Mouse (Mus musculus) hindbrain, embryonic 10.5 days (tissue): Measurements from ENCODE around the gene Emilin1. TPM values are rescaled to one million over a fixed set of nuclear protein-coding genes. Genes with fewer than 3 reads are reported as not detected.
A peak's percentile ranks its signal among the peaks of the same experiment; 100 is the strongest.

ENCODE experiments used
- DNase-seq: peaks from one replicate; pipeline ENCODE4 v3.0.0-alpha.2; 2017; ENCODE audit warnings: low spot score
- H3K27ac ChIP-seq: fragments of 300-500 bp; sonication (generic); 2 replicates; pipeline ENCODE4 v1.5.1; 2016; ENCODE audit warnings: mild to moderate bottlenecking, moderate library complexity
- H3K27me3 ChIP-seq: fragments of 300-500 bp; sonication (generic); 2 replicates; pipeline ENCODE4 v1.6.1; 2016; ENCODE audit warnings: mild to moderate bottlenecking; ENCODE audit not compliant: poor library complexity, insufficient read depth, severe bottlenecking
- H3K36me3 ChIP-seq: fragments of 300-500 bp; sonication (generic); 2 replicates; pipeline ENCODE4 v1.6.1; 2016; ENCODE audit warnings: mild to moderate bottlenecking, moderate library complexity
- H3K4me1 ChIP-seq: fragments of 300-500 bp; sonication (generic); replicated peaks from 2 replicates; pipeline ENCODE4 v1.6.1; 2016; ENCODE audit warnings: mild to moderate bottlenecking
- H3K4me3 ChIP-seq: fragments of 300-500 bp; sonication (generic); 2 replicates; pipeline ENCODE4 v1.5.1; 2016; ENCODE audit warnings: mild to moderate bottlenecking, moderate library complexity
- H3K9me3 ChIP-seq: fragments of 300-500 bp; sonication (generic); 2 replicates; pipeline ENCODE4 v1.6.1; 2016; ENCODE audit warnings: mild to moderate bottlenecking, moderate library complexity
- WGBS: fragments of 180-500 bp; shearing (Covaris S2); methylation state at CpG from one replicate; pipeline ENCODE4 v1.1.7; 2016; 5-methylcytosine and 5-hydroxymethylcytosine counted together
- polyA plus RNA-seq: library from polyadenylated mRNA; unstranded; fragments of >200 nt; fragmentation: Nextera tagmentation; extraction: Ambion mirVana; gene quantifications from 2 replicates; pipeline ENCODE4 v1.2.1, GENCODE M21; 2016

The Emilin1 gene
- polyA plus RNA-seq, 1 experiment from 2014 or later = 87.4 TPM

DNA sequence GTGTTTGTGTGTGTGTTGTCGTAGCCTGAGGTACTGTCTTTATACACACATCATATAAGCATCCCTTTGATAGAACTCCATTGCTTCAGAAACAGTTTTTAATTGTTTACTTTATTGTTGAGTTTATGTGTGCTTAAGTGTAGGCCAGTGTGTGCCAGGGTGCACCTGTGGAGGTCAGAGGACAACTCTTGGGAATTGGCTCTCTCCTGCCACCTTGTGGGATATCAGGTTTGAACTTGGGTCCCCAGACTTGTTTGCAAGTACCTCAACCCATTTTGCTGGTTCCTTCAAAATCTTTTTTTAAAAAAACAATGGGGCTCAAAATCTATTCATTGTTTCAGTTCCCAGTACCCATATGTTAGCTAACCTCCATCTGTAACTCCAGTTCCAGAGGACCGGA, 29.8 kb downstream of the Emilin1 start:
- Histone ChIP-seq H3K9me3 (no peaks in the 10 kb centered on the region), H3K4me1 (peaks cover 8% of the 10 kb centered on the region), H3K36me3 (no peaks in the 10 kb centered on the region), H3K4me3 (no peak overlapping the region), H3K27ac (no peak overlapping the region), H3K27me3 (peaks cover 30% of the 10 kb centered on the region)
- DNase-seq = no peak
- 93% methylated on average over 2 of the region's 2 CpGs for WGBS

DNA sequence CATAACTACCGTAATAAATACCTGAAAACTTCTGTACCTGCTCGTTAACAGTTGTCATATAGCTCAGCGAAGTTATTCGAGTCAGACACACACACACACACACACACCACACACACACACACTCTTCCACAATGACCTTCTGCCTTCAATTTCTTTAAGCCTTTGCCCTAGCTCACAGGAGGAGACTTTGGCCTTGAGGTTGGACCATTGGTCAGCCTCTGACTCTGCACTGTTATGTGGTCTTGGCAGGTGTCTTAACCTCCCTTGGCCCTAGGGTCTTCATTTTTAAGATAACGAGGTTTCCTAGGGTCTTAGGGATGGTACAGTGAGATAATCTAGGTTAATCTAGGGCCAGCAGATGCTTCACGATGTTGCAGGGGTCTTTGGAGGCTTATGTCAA, 31.1 kb downstream of the Emilin1 start:
- H3K9me3 ChIP-seq = no peaks in the 10 kb centered on the region
- H3K36me3 ChIP-seq = no peaks in the 10 kb centered on the region
- 92% methylated on average over 6 of the region's 6 CpGs for WGBS
- no peak overlapping the region for H3K27ac ChIP-seq
- no peak for DNase-seq
- H3K4me3 ChIP-seq = no peak overlapping the region
- peaks cover 14% of the 10 kb centered on the region for H3K4me1 ChIP-seq
- peaks cover 30% of the 10 kb centered on the region for H3K27me3 ChIP-seq

DNA sequence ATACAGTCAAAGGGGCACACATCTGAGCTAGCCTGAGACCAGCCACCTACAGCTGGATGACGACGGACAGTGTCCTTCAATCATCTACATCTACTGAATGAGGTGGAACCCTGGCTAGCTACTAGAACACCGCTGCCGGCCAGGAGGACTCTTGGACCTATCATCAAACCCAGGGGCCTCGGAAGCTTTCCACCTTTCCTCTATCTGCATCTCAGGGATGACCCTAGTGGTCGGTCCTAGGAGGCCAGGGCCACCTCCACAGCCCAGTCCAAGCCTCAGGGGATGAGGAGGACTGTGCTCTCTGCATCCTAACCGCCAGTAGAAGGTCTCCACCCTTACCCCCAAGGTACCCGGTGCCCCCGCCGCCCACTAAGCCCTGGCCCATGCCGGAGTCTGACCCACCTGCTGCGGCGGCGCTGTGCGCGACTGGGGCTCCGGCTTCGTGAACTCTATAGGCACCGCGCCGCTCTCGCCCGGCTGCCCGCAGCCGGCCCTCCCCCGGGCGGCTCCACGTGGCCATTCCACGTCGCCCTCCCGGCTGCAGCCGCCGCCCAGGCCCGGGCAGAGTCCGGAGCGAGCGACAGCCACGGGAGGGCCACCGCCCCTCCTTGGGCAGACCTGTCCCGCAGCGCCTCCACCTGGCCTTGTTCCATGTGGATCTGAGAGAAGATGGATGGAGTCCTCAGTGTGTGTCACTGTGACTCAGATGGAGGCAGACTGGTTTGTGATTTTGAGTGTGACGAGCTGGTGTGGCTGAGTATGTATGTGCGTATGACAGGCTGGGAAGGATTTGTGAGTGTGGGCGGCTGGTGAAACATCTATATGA, 32.0 kb downstream of the Emilin1 start, which contains the start of gene Cgref1:
Gene Cgref1 (minus strand): TSS at position 636 of the 826 bp plus-strand sequence.
- DNase-seq = peak; percentile 53
- Histone ChIP-seq H3K4me3 (peak within 1 kb of the TSS; percentile 65), H3K4me1 (peaks cover 22% of the 10 kb centered on the region), H3K9me3 (no peaks in the 10 kb centered on the region), H3K27ac (peak within 1 kb of the TSS; percentile 82), H3K27me3 (peaks cover 30% of the 10 kb centered on the region), H3K36me3 (no peaks in the 10 kb centered on the region)
- whole genome bisulfite sequencing = 6% methylated on average over 44 of the region's 44 CpGs

DNA sequence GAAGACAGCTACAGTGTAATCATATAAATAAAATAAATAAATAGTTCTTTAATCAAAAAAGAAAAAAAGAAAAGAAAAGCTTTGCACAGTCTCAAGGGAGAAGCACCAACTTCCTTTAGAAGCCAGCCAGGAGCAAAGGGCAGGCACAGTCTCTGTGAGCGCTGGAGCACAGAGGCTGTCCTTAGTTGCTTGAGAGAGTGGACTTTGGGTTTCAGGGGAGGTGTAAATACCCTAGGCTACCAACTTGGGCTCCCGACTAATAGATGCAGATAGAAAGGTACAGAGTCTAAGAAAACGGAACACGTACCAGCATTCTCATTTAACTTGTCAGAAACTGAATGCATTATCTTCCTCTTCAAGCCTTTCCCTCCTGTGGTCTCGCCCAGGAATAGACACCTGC, 35.4 kb downstream of the Emilin1 start:
- no peak overlapping the region for H3K27ac ChIP-seq
- WGBS = 74% methylated on average over 5 of the region's 5 CpGs
- peaks cover 30% of the 10 kb centered on the region for H3K27me3 ChIP-seq
- no peak overlapping the region for H3K4me3 ChIP-seq
- peaks cover 20% of the 10 kb centered on the region for H3K36me3 ChIP-seq
- H3K4me1 ChIP-seq = peaks cover 31% of the 10 kb centered on the region
- DNase-seq = no peak
- H3K9me3 ChIP-seq = no peaks in the 10 kb centered on the region

DNA sequence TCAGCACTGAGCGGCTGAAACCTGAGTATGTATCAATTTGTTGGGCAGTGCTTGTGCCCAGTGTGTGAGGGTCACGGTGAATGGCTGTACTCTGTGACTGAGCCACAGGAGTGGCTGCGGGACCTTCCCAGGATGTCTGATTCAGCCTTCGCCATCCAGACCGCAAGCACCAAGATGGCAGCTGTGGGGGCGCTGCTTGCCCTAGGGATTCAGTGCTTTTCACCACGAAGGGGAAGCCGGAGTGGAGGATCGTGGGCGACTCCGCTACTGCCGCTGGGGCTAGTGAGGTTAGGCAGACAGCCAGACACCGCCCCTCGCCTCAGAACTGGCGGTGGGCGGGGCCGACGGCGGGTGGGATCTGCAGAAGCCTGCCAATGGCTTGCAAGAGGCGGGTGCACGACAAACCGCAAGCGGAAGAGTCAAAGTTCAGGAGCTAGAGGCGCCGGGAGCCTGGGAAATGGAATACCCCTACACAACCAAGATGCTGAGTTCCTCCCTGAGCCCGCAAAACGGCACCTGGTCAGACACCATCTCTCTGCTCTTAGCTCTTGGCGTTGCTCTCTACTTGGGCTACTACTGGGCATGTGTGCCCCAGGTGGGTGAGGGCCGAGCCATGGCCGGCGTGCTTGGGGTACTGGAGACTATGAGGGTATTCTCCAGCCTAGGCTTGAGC, 36.6 kb downstream of the Emilin1 start:
- Histone ChIP-seq H3K27ac (peak overlapping the region; percentile 87), H3K4me3 (peak overlapping the region; percentile 66), H3K4me1 (peaks cover 31% of the 10 kb centered on the region), H3K9me3 (no peaks in the 10 kb centered on the region), H3K36me3 (peaks cover 32% of the 10 kb centered on the region), H3K27me3 (peaks cover 22% of the 10 kb centered on the region)
- WGBS = under 1% methylated on average over 31 of the region's 31 CpGs
- DNase-seq = peak; percentile 93

DNA sequence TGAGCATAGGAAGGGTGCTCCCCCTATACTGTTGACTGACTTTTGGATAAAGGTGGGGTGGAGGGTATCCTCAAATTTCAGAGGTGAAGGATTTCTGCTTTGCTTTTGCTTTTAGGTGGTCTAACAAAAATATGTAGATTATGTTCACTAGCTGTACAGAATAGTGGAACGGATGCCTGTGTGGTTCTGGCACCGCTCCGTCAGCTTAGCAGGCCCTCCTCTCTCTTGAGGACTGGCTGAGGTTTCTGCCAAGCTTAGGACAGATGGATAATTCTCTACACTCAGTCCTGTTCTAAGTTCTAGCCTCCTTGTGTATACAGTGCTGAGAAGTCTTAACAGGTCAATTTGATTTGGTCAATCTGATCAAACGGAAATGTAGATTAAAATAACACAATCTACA, 37.2 kb downstream of the Emilin1 start:
- Histone ChIP-seq H3K27ac (peak overlapping the region; percentile 87; the same call in 1 of the 2 replicates), H3K9me3 (no peaks in the 10 kb centered on the region), H3K36me3 (peaks cover 38% of the 10 kb centered on the region), H3K4me3 (peak overlapping the region; percentile 66), H3K4me1 (peaks cover 24% of the 10 kb centered on the region), H3K27me3 (peaks cover 15% of the 10 kb centered on the region)
- no peak for DNase-seq
- WGBS = 71% methylated on average over 4 of the region's 4 CpGs

DNA sequence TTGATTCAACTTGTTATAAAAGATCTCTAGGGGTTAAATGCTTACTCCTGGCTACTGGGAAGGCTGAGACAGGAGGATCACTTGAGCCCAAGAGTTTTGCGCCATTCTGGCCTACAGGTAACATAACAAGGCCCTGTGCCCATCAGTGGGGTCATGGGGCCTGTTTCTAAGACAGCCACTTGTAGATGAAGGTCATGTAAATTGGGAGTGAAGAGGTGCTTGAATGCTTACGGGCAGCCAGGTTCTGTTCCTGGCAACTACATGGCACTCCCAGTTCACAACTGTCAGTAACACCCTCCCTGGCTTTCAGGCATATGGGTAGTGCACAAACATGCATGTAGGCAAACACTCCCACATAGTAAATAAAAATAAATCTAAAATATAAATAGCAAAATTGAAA, 37.7 kb downstream of the Emilin1 start:
- H3K9me3 ChIP-seq = no peaks in the 10 kb centered on the region
- WGBS = 89% methylated on average over 2 of the region's 2 CpGs
- no peak for DNase-seq
- no peak overlapping the region for H3K27ac ChIP-seq
- H3K4me3 ChIP-seq = peak overlapping the region; percentile 66
- H3K4me1 ChIP-seq = peaks cover 23% of the 10 kb centered on the region
- peaks cover 43% of the 10 kb centered on the region for H3K36me3 ChIP-seq
- peaks cover 10% of the 10 kb centered on the region for H3K27me3 ChIP-seq

DNA sequence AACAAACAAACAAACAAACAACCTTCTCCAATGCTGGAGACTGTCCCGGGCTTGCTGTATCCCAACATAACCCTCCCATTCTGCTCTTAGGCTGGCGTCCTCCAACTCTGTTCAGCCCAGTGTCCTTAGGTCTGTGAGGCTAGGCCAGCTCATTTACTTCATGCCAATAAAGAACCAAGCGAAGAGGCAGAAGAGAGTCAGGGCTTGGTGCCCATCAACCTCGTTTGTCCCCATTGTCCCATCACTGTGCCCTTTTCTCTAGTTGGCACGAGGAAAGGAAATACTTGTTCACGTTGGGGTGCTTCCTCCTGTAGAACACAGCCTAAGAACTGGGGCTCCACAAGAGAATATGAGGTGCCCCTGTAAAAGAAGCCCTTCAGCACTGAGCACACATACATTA, 38.5 kb downstream of the Emilin1 start:
- 90% methylated on average over 6 of the region's 6 CpGs for WGBS
- peaks cover 45% of the 10 kb centered on the region for H3K36me3 ChIP-seq
- peaks cover 4% of the 10 kb centered on the region for H3K27me3 ChIP-seq
- H3K27ac ChIP-seq = no peak overlapping the region
- H3K4me1 ChIP-seq = peaks cover 23% of the 10 kb centered on the region
- H3K9me3 ChIP-seq = no peaks in the 10 kb centered on the region
- no peak overlapping the region for H3K4me3 ChIP-seq
- no peak for DNase-seq

DNA sequence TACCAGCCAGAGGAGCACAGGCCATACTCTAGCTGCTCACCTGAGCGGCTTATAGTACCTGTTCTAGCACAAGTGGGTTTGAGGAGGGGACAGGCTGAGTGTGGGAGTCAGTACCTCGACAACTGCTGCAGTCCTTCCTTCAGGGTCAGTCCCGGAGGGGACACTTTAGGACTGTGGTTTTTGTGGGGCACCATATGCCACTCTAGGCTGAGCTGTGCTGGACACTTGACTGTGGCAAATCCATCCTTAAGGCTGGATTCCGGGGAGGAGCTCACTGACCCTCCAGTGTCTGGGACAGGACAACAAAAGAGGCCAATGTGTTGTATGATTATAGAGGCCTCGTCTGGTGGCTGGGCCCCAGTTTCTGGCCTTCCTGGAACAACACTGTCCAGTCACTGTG, 39.3 kb downstream of the Emilin1 start:
- no peak for DNase-seq
- Histone ChIP-seq H3K9me3 (no peaks in the 10 kb centered on the region), H3K4me3 (no peak overlapping the region; the same call in 1 of the 2 replicates), H3K36me3 (peaks cover 49% of the 10 kb centered on the region), H3K27me3 (no peaks in the 10 kb centered on the region), H3K4me1 (peaks cover 26% of the 10 kb centered on the region), H3K27ac (no peak overlapping the region)
- WGBS = 88% methylated on average over 5 of the region's 5 CpGs

DNA sequence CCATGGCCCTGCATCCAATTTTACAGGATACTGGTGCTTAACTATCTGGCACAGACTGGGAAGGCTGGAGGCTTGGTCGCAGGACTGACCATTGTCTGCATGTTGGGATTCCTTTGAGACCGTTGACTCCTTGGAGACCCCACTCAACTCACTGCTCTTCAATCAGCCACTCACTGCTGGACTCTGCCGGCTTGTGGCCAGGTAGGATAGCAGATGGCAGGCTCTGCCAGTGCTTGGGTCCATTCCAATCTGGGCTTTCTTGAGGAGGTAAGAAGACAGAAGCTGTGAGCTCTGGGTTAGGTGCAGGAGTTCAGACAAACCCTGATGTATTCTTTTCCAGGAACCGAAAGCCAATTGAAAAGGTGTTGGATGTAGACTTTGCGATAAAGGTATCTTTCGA, 40.9 kb downstream of the Emilin1 start:
- Histone ChIP-seq H3K9me3 (no peaks in the 10 kb centered on the region), H3K27ac (no peak overlapping the region), H3K27me3 (no peaks in the 10 kb centered on the region), H3K4me3 (no peak overlapping the region), H3K36me3 (peaks cover 64% of the 10 kb centered on the region), H3K4me1 (peaks cover 38% of the 10 kb centered on the region)
- no peak for DNase-seq
- 95% methylated on average over 6 of the region's 6 CpGs for WGBS

DNA sequence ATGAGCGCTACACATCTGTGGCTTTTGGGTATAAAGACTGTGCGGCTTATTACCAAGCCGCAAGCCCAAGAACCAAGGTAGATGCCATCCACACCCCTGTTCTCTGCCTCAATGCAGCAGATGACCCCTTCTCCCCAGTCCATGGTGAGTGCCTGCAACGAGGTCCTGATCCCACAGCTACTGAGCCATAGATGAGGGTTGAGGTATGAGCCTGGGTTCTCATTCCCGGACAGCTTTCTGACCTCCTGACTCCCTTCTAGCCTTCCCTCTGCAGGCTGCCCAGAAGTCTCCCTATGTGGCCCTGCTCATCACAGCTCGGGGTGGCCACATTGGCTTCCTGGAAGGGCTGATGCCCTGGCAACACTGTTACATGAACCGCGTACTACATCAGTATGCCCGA, 41.4 kb downstream of the Emilin1 start:
- Histone ChIP-seq H3K4me3 (no peak overlapping the region), H3K36me3 (peaks cover 64% of the 10 kb centered on the region), H3K4me1 (peaks cover 38% of the 10 kb centered on the region), H3K9me3 (no peaks in the 10 kb centered on the region), H3K27me3 (no peaks in the 10 kb centered on the region), H3K27ac (no peak overlapping the region)
- DNase-seq = no peak
- WGBS = 96% methylated on average over 9 of the region's 9 CpGs

DNA sequence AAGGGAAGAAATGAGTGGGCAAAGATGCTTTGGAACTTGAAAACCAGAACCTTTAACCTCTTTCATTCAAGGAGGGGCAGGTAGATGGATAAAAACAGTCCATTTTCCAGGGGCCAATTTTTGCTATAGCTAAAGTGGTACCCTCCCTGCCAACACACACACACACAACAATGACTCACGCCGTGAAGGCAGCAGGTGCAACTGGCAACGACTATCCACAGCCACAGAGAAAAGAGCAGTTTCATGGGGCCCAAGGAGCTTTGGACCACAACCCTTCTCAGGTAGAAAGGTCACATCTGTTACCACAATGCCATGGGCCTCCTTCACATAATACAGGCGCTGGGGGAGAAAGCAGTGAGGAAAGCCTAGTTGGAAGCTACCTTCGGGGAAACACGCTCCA, 42.5 kb downstream of the Emilin1 start:
- Histone ChIP-seq H3K36me3 (peaks cover 64% of the 10 kb centered on the region), H3K27ac (no peak overlapping the region), H3K4me1 (peaks cover 29% of the 10 kb centered on the region), H3K4me3 (no peak overlapping the region), H3K27me3 (no peaks in the 10 kb centered on the region), H3K9me3 (no peaks in the 10 kb centered on the region)
- 95% methylated on average over 6 of the region's 6 CpGs for WGBS
- DNase-seq = no peak

DNA sequence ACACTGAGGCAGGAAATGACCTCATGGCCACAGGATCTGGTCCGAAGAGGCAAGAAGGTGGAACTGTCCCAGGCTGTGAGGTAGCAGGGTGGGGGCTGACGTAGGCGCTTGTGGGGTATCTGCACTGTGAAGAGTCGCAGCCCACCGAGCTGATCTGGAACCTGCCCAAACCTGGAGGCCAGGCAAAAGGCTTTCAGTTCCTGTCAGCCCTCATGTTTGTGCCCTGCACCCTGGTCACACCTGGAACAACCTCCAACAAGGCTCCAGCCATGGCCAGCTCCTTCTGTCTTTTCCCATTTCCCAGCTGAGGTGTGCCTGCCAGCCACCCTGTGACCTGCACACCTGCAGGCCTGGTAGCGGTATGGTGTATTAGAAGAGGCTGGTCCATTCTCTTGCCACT, 44.7 kb downstream of the Emilin1 start:
- Histone ChIP-seq H3K36me3 (peaks cover 51% of the 10 kb centered on the region), H3K27me3 (peaks cover 7% of the 10 kb centered on the region; the same call in 1 of the 2 replicates), H3K4me3 (peak overlapping the region; percentile 20; the same call in 1 of the 2 replicates), H3K27ac (no peak overlapping the region), H3K9me3 (no peaks in the 10 kb centered on the region), H3K4me1 (peaks cover 26% of the 10 kb centered on the region)
- WGBS = 95% methylated on average over 6 of the region's 6 CpGs
- DNase-seq = no peak
